Mouse (Mus musculus): ENCODE measurements around the gene Elf1.
"Not testable (repeated sequence)": the region's sequence is repeated elsewhere in the genome, so short reads cannot be mapped to it uniquely, and the experiment has no call there.

The Elf1 gene

DNA sequence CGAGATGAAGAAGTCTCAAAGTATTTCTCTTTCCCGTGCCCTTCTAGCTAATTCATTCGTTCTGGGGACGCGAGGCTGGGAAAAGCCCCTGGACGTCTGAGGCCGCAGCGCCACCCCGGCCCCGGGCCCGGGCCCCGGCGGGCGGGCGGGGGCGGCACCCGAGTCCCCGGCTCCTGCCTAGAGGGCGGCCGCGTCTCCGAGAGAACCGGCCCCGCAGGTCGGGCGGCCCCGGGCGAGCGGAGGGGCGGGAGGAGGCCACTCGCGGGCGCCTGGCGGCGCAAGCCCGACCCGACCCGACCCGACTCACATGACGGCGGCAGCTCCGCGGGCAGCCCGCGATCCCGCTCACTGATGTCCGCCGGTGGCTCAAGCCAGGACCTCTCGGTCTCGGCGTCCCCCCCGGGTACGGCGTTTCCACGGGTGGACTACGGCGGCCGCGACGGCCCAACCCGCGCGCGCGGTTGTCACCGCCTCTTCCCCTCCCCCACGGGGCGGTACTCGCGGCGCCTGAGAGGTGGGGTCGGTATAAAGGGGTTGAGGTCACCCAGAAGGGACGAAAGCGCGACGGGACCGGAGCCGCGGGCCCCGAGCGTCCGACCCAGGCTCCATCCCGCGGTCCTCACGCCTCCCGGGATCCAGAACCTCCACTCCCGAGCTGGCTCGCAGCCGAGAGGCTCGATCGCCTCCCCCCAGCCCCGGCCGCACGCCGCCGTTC is at the start of gene Elf1:
Gene Elf1 (plus strand): TSS at position 571 of the 715 bp plus-strand sequence.
- peak; percentile 92 for DNase-seq (ENCODE audit: low read depth, low spot score)

DNA sequence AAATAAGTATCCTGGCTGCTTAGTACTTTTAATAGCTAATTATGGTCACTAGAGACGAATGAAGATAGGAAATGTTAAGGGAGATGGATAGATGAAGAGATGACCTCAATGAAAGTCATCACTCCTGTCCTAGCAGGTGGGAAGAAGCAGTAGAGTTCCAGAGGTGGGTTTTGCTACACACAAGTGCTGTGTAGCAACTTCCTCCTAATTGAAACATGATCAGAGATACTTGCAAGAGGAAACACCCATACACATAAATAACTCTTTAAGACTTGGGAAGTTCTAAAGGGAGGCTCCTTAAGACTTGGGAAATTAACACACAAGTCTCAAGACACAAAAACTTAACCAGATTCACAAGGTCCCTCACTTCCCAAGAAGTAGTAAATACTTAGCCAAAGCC is 46.9 kb upstream of the Elf1 start:
- DNase-seq (ENCODE audit: low read depth, low spot score) = no peak

DNA sequence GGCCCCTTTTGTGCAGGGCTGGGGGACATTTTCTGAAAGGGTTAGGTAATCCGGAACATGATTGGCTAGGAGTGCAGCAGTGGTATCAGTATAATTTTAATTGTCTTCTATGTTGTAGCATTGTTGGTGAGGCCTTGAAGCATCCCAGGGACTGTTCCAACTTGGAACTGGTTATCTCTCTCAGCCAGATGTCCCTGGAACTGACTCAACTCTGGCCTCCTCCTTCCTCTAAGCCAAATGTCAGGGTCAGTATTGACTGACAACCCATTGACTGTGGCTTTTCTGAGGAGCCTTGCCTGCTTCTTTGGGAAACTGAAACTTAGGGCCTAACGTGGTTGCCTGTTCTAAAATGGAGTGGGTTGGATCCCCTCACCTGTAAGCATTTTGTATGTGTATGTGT is 40.3 kb upstream of the Elf1 start:
- no peak for DNase-seq (ENCODE audit: low read depth, low spot score)

DNA sequence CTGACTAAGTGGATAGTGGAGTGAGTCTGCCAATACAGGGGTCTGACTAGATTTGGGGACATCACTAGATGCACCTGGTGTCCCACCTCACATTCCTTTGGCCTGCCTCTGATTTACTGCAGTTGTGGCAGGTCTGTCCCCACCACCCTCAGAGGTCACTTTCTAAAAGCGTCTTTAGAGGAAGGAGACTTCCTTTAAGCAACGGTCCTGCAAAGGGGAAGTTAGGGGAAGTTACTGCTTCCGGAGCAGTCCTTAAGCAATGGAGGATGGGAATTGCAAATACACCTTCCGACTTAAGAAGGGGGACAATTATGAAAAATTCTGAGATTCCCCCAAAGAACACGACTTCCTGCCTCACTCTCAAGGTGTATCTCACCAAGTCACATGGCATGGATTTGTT is 39.6 kb upstream of the Elf1 start:
- no peak for DNase-seq (ENCODE audit: low read depth, low spot score)

DNA sequence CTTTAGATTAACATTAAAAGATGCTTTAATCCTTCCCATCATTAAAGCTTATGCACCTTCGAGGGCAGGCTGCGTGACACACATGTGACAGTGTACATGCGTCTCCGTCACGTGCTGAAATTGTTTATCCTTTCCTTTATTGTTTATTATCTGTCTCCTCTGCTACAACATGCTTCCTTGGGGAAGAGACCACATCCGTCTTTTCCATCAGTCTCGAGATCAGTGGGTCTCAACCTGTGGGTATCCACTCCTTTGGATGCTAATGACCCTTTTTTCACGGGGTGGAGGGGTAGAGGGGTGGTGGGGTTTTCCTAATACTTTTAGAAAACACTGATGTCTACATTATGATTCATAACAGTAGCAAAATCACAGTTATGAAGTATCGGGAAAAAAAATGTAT is 36.4 kb upstream of the Elf1 start:
- no peak for DNase-seq (ENCODE audit: low read depth, low spot score)

DNA sequence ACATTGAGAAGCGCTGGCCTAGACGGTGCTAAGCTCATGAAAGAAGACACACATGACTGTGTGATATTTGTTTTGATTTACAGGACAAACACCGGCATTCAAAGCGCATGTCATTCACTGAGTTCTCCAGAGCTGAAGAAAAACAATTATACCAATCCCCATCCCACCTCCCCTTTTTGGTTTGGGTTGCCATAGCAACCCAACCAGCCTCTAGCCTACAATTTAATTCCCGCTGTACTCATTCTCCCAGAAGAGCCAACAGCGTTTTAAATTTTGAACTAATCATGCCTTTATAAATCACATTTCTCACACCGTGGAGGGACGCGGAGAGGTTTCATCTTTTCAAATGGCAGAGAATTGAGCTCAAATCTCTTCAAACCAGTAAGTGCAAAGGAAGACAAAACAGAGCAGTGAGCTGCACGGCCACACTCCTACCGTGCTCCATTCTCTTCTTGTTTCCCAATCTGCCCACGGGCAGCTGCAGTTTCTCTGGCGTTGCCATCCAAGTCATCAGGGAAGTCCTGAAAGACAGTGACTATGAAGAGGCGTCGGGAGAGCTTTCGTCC is 35.9 kb upstream of the Elf1 start:
- peak; percentile 25 for DNase-seq (ENCODE audit: low read depth, low spot score)

DNA sequence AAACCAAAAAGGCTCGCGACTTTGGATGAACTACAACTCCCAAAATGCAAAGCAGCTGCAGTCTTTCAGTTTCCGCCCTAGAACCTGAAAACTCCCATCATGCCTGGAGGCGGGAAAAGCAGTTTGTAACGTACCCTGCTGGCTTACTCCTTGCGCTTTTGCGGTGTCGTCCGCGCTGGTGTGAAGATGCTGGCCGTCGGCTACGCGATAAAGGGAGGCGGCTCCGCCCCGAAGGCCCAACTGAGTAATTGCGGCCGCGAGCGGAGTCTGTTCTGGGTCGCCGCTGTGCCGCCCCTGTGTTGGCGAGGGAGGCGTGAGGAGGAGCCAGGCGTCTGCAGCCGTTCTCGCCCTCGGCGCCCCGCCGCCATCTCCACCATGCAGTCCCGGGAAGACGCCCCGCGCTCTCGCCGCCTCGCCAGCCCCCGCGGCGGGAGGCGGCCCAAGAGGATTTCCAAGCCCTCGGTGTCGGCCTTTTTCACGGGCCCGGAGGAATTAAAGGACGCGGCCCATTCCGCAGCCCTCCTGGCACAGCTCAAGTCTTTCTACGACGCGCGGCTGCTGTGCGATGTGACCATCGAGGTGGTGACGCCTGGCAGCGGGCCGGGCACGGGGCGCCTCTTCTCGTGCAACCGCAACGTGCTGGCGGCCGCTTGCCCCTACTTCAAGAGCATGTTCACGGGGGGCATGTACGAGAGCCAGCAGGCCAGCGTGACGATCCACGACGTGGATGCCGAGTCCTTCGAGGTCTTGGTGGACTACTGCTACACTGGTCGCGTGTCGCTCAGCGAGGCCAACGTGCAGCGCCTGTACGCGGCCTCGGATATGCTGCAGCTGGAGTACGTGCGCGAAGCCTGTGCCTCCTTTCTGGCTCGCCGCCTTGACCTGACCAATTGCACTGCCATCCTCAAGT is 29.1 kb upstream of the Elf1 start, which contains the start of gene Kbtbd6:
Gene Kbtbd6 (plus strand): TSS at position 155 of the 910 bp plus-strand sequence.
- DNase-seq (ENCODE audit: low read depth, low spot score) = peak; percentile 93

DNA sequence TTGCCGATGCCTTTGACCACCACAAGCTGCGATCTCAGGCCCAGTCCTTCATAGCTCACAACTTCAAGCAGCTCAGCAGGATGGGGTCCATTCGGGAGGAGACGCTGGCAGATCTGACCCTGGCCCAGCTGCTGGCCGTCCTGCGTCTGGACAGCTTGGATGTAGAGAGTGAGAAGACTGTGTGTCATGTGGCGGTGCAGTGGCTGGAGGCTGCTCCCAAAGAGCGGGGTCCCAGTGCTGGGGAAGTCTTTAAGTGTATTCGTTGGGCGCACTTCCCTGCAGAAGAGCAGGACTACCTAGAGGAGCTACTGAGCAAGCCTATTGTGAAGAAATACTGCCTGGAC is 28.4 kb upstream of the Elf1 start:
- DNase-seq (ENCODE audit: low read depth, low spot score) = not testable (repeated sequence)

DNA sequence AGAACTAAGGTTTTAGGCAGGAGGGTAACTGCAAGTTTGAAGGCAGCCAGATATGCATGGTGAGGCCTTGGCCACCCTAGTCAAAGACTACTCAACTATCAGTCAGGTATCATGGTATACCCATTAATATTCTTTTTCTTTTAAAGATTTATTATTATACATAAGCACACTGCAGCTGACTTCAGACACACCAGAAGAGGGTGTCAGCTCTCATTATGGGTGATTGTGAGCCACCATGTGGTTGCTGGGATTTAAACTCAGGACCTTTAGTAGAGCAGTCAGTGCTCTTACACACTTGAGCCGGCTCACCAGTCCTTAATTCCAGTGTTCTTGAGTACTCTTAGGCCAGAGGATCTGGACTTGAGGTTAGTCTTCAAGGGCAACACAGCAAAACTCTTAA is 20.6 kb upstream of the Elf1 start:
- no peak for DNase-seq (ENCODE audit: low read depth, low spot score)

DNA sequence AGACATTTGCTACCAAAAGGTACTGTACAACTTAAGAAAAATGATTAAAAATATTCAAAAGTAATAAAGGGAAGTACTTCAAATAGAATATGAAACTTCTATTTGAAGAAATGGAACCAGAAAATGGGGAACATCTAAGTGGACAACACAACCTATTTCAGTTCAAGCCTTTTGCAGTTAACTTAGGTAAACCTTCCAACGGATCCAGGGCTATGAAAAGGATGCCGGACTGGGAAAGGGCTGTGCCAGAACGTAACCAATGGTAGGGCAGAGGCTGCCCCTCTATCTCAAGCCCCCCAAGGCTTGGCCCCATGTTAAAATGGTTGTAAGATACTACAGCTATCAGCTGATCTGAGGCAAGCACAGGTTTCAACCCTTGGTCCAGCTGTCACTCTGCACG is 20.0 kb upstream of the Elf1 start:
- DNase-seq (ENCODE audit: low read depth, low spot score) = no peak

DNA sequence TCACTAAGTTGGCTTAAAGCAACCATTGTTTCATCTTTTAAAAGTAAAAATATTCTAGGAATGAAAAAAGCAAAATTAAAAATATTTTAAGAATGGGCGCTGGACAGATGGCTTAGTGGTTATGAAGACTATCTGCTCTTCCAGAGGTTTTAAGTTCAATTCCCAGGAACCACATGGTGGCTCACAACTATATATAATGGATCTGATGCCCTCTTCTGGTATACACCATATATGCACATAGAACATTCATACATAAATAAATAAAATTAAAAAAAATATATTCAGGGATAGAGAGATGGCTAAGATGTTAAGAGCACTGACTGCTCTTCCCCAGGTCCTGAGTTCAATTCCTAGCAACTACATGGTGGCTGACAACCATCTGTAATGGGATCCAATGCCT is 15.4 kb upstream of the Elf1 start:
- no peak for DNase-seq (ENCODE audit: low read depth, low spot score)

DNA sequence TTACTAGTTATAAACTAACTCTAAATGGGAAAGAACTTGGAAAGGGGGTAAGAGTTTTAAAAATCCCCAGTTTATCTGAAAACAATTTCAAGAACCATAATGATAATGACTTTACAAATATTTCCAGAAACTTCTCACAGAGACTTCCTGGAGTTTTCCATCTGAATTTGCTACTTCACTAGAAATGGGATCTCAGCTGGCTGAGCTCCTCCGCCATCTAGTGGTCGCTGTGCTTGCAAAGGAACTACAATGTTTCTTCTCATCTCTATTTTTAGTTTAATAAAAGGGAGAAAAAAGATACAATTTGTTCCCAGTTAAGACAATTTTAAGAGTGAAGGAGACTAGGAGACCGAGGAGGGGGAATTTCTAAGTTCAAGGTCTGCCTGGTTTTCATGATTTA is 13.4 kb upstream of the Elf1 start:
- DNase-seq (ENCODE audit: low read depth, low spot score) = peak; percentile 51

DNA sequence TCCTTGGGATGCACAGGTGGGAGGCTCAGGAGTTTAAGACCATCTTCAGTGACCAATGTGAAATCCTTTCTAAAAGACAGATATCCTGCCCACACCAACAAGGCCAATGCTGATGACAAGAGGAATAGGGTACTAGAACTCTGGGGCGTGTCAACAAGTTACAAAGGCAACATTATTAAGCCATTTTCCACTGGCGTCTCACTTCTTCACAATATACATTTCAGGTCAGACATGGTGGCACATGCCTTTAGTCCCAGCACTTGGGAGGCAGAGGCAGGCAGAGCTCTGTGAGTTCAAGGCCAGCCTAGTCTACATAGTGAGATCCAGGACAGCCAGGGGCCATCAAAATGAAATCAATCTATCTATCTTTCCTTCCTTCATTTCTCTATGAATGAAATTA is 7.6 kb upstream of the Elf1 start:
- DNase-seq (ENCODE audit: low read depth, low spot score) = no peak

DNA sequence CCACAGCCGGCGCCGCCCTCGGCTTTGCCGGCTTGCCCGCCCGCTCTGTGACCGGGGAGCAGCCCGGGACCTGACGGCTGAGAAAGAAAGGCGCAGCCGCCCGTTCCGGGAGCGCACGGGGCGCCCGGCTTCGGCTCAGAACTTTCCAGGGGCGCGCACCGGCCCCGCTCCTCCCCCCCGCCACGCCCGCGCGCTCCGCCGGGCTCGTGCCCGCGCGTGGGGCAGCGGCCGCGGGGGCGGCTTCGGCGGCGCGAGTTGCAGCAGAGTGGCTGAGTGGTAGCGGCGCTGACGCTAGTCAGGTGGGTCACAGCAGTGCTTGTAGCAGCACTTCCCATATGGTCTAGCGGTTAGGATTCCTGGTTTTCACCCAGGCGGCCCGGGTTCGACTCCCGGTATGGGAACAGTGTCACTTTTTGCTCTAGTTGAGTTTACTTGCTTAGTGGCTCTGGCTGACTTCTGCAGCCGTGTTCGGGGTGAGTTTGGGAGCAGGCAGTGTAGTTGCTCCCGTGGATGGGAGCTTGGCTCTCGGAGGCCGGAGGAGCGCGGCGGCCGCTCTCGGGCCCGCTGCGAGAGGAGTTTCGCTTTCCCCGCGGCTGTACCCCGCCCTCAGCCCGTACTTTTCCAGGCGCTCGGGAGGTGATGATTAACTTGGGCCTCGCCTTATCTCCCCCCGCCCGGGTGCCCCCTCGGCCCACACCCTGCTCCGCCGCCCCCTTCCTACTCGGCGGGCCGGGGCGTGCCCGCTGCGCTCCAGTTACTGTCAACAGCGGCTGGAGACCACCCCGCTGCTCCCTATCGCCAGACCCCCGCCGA is 551 bp downstream of the Elf1 start, which contains the start of gene Wbp4:
Gene Wbp4 (minus strand): TSS at position 182 of the 813 bp plus-strand sequence.
- DNase-seq (ENCODE audit: low read depth, low spot score) = peak; percentile 93

DNA sequence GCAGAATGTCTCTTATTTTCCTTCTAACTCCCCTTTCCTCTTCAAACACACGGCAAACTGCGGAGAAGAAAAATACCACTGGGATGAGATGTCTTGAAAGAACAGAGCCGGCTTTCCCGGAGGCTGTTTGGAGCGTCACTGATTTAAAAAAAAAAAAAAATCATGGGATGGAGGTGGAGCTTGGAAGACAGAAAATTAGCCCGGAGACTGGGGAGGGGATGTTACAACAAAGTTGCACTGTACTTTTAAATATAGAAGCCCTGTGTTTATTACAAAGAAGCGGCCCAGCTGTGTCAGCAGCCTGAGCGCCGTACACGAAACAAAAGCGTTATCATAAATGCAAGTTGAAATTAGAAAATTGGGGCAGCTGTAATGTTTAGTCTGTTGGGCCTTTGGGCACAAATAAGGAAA is 1.3 kb downstream of the Elf1 start:
- peak; percentile 66 for DNase-seq (ENCODE audit: low read depth, low spot score)

DNA sequence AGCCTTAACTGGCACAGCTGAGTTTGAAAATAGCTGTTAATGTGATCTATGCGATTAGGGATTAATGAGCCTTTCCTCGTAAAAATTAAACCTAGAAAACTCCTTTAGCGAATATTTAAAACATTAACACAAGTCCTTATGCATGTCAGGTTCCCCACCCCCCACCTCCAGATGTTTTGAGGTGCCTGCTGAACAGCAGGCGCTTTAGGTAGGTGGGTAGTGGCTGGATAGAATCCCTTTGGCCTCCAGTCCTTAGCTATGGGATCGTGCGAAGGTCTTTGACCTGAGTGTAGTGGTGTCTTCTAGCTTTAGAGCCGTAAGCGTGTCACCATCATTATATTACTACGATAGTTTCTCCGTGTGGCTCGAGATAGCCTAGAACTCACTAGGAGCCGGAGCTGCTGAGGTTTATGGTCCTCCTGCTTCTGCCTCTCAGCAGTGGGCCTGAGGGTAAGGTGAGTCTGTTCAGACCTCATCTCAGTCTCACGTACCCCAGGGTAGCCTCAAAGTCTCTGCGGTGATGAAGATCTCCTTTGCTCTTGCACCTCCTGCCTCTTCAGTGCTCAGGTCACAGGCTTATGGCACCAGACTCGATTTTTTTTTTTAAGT is 1.9 kb downstream of the Elf1 start:
- DNase-seq (ENCODE audit: low read depth, low spot score) = peak; percentile 12

DNA sequence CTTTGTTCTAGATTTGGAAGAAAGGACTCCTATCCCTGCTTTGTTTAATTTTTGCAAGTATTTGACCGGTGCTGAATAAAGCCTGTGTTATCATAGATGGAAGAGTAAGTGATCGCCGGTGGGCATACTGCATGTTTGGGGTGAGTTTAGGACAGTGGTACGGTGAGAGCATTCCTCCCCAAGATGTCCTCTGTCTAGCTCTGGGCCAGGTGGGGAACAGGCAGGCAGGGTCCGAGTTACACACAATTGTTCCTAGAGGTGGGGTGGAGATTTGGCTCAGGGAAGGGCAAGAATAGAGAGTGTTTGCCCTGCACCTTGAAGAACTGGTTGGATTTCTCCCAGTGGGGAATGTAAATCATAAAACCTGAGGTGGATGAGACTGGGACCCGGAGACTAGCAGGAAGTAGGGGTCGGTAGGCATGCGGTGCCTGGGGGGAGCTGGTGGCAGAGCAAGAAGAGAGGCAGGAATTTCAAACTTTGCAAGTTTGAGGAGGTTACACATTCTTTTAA is 2.7 kb downstream of the Elf1 start:
- DNase-seq (ENCODE audit: low read depth, low spot score) = no peak

DNA sequence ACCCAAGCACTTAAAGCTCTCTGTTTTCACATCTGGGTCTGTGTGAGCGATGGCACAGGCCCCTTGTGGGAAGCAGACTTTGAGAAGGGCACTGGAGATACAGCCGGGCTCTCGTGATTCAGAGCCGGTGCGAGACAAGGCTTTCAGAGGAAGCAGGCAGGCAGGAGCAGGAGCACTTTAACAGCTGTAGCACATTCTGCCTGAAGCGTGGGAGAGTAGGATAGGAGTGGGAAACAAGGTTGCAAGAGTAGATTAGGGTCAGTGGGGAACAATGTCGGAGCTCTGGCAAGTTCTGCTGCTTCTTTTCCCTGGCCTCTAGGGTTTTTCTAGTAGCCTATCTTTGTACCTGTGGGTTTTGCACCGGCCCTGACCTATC is 5.6 kb downstream of the Elf1 start:
- peak; percentile 22 for DNase-seq (ENCODE audit: low read depth, low spot score)

DNA sequence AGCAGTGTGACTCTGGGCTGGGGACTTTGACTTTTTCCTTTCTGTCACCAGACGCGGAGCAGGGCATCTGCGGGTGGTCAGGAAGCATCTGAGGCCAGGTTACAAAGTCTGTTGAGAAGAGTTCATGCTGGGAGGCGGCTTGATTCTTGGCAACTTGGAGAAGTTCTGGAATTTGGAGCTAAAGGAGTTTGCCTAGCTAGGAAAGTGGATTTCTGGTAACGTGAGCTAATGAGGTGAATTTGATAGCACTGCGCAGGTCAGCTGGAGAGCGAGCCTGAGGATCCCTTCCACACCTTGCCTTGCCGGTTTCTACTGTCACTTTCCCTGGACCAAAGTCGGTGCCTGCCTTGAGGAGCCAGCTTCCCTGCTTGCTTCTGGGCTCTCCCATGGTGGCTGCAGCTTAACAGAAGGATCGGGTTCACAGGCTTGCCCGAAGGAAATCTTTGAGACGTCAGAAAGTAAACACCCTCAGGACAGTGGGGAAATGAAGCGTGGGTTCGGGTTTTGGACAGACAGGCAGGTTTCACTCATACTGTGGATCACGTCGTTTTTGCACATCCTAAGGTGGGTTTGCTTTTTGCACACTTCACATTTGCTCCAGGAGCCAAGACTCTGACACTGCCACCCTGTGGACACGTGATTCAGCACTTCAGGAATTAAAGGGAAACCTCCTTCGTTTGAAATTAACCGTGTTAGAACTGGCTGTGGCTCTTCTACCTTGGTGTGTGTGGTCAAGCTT is 6.2 kb downstream of the Elf1 start:
- peak; percentile 37 for DNase-seq (ENCODE audit: low read depth, low spot score)

DNA sequence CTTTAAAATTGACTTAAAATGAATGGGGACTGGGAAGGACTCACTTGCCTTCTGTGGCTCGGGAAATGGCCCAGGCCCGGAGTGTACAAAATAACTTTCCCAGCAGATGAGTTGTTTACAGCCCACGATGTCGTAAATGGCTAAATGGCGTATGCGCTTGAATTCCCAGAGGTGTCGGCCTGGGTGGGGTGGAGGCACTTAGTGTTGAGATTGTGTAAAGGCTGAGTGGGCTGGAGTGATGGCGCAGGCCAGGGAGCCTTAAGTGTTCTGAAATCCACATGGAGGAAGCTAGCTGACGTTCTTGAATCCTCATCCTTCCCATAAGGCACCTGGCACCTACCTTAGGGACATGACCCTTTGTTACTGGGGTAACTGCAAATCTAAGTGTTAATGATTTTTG is 7.5 kb downstream of the Elf1 start:
- DNase-seq (ENCODE audit: low read depth, low spot score) = peak; percentile 19
